Mouse (Mus musculus) hematopoietic stem cell, adult 5-6 weeks (primary cell): ENCODE measurements around the gene Id2. TPM values are rescaled to one million over a fixed set of nuclear protein-coding genes. Genes with fewer than 3 reads are reported as not detected.

ENCODE experiments used
- ATAC-seq, 2 experiments: fragments of 125-278 bp in 1 of 2; replicated peaks in 1 of 2; 2 replicates each; pipeline ENCODE4 v1.8.0; 2016 to 2017; ENCODE audit warnings: inconsistent platforms in 2 of 2, mild to moderate bottlenecking in 2 of 2, moderate number of reproducible peaks in 2 of 2, low read depth in 1 of 2, moderate TSS enrichment in 1 of 2; ENCODE audit not compliant: low FRiP score in 2 of 2, poor library complexity in 2 of 2, severe bottlenecking in 2 of 2, insufficient read depth in 1 of 2, low TSS enrichment in 1 of 2
- total RNA-seq: library from RNA; stranded (forward); fragments of 172-1452, 232-1000 nt; gene quantifications from 2 replicates; pipeline ENCODE4 v1.2.3, GENCODE M21; 2017

The Id2 gene
- total RNA-seq, 1 experiment from 2014 or later = 29.3 TPM

DNA sequence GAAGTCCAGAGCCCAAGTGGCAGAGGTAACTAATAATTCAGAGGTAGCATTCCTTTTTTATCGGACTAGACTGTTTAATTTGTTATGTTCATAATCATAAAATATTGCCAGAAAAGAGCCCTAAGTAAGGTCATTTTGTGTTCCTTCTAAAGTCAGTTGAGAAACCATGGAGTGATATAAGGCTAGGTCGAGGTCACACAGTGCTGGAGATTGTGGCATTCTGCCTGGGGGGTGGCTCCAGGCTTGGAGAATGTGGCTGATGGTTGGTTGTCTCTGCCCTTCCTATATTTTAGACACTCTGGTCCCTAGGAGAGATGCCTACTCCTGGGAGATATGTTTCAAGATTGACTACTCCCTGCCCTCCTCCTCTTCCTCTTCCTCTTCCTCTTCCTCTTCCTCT, 16.4 kb upstream of the Id2 start:
- no peak for ATAC-seq

DNA sequence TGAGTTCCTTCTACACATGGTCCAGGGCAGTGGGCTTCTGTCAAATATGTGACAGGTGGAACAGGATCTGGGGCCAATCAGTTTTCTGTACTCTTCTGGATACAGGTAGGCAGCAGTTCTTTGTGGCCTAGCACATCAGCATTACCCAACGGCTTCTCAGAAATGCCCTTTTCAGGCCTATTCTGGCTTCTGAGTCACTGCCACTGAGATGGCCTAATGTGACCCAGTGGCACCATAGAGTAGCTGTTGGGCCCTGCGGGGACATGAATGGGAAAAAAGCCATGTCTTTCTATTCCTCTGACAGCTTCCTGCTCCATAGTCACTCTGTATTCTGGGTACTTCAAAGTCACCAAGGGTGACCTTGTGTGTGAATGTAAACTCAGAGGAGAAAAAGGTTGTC, 15.9 kb upstream of the Id2 start:
- ATAC-seq = no peak

DNA sequence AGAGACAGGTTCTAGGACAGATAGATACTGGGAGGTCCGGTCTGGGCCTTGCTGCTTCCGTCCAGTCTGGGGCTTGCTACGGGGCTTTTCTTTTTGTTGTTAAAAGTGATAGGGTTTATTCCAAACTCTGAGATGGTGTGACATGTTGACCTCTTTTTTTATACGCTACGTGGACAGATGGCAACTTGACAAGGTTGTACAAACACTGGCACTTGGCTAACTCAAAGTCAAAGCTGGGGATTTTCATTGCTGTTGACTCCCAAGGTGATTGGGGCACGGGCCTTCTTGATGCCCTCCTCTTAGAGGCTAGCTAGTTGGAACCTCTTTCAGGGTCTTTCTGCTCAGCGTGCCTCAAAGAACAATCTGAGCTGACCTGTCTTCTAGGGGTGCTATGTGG, 13.7 kb upstream of the Id2 start:
- no peak for ATAC-seq

DNA sequence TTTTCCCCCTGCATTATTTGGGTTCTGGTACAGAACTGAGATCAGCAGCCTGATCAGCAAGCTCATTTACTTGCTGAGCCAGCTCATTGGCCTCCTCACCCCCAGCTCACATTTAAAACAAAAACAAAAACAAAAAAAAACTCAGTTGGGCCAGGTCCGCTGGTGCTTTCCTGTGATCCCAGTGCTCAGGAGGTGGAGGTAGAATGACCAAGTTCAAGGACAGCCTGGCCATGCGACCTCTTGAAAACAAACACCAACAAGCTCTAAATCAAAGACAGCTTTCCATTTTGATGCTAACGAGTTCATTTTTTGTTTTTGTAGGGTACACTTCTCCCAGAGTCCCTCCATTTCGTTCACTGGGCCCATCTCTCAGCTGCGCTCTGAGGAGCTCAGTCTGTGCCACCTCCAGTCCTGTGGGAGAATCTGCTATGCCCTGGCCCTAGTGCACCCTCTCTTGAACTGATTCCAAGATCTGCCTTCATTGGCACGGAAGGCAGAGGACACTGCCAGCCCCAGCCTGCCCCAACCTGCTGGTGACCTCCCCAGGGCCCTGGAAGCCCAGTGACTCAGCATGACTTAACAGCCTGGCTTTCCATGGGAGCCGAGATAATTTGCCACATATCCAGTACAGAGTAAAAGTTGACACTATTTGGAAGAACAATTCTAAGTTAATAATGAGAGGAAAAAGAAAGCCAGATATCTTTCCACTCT, 13.2 kb upstream of the Id2 start:
- ATAC-seq = peak; percentile 10 to 38; a peak in 1 of 4 replicates

DNA sequence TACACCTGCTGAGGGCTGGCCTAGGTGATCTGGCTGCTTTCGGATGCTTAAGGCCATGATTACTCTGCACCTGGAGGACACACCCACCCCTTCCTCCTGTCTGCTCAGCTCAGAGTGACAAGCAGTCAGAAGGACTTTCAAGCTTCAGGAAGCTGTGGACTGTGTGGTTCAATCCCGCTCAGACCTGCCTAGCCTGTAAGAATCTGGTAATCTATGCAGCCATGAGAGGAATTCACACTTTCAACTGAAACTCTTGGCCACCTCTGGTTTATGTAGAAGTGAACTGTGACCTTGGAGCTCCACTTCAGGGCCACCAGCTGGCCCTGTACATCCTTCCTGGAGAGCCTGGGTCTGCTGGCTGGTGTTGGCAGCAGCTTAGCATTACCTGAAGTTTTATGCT, 11.9 kb upstream of the Id2 start:
- peak; percentile 25 to 47; a peak in 1 of 4 replicates for ATAC-seq

DNA sequence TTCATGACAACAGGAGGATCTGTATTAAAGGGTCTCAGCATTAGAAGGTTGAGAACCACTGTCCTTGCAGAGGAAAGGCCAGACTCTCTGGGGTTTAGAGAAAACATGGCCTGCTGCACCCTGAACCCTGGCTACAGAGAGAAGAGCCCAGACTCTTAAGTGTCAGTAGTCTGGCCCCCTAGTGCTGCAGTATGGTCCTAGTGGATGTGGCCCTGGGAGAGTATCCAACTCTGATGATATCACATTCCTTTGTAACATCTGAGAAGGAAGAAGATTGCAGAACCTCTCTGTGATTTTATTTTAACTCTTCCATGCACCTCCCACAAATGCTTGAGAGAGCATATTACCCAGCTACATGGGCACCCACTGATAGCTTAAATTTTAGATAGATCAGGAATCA, 7.6 kb upstream of the Id2 start:
- no peak for ATAC-seq

DNA sequence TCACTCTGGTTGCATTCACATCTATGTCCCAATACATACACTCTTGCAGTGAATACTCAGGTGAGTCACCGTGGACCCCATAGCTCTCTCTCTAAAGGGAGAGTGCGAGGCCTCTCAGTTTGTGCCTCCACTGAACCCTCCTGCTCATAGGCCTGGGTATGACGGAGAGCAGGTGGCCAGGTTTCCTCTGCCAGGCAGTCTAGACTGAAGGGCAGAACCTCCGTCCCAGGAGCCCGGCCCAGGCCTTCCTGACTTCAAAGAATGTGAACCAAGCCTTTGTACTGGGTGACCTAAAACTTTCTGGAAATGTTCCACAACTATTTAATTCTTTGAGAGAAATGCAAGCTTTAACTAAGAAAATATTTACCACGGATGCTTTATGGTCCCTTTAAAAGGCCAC, 7.0 kb upstream of the Id2 start:
- no peak for ATAC-seq

DNA sequence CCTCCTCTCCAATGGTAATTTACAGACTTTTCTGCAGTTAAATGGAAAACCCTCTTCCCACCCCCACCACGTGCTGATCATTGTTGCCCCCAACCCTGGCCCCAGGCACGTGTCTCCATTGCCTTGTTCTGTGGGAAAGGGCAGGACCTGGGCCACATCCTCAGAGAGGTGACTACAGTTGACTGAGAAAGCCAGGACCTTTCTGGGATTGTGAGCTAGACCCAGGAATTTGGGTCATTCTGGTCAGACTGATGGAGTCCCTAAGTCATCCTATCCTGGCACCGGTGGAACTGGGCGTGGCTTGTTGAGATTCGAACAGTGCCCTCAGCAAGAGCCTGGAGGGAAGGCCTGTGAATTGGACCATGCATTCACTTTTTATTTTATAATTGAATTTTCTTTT, 4.4 kb upstream of the Id2 start:
- no peak for ATAC-seq

DNA sequence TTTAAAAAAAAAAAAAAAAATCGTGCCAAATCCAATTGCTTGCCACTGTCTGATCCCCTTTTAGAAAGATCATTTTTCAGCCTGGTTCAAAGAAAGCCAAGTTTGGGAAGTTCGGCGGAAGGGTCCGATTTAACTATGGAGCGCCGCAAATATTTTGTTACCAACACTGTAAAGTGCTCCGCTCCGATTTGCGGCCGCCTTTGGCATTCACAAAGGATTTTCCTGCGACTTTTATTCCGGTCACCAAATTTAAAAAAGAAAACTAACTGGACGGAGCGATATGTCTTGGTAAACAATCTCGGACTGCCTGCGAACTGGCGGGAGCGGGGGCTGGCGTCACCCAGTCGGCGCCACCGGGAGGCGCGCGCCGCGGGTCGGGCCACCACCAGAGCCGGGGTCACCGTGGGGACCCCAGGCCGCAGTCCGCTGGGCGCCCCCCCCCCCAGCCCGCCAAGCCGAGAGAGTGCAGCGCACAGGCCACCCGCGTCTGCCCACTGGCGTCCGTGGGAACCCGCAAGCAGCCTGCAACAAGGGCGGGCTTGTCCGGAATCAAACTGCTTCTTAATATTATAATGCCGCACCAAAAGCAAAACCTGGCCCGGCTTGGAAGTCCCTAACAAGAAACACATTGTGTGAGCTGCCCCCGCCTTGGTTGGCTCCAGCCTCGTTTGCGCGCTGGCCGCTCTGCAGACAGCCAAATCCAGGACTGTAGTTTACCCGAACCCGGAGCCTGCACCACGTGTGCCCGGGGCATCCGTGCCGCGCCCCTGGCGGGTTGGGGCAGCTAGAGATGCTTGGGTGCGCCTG, 3.7 kb upstream of the Id2 start:
- ATAC-seq = no peak

DNA sequence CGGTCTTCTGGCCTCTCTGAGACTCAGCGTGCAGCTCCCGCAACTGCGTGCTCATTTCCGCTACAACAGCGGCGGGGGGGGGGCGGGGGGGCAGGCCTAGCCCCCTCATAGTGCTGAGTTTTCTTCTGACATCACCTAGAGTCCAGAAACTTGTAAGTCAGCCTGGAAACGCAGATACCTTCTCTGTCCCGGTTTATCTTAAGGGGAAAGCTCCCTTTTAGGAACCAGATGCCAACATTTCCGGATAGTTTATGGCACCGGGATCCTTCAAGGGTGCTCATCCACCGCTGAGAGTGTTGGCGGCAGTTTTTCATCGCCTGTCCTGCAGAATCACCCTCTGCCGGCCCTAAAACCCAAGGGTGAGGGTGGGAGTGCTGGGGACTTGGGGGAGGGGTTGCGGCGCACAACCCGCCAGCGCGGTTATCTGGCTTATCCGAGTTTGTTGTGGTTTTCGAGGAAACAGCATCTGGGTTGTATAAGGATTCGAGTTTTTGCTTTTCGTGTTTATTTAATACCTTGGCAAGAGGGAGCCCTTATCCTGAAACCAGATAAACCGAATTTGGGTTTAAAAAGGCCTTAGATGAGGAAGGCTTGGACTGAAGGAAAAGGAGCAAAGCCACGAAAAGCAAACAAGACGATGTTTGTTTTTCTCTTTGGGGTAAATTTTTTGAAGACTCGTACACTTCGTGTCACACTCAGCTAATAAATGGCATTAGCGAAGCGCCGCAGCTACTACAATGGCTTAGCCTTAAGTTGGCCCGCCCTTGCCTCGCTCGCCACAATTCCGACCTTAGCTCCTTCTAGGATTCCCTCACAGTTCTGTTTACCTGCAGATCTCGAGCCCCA, 2.8 kb upstream of the Id2 start:
- no peak for ATAC-seq

DNA sequence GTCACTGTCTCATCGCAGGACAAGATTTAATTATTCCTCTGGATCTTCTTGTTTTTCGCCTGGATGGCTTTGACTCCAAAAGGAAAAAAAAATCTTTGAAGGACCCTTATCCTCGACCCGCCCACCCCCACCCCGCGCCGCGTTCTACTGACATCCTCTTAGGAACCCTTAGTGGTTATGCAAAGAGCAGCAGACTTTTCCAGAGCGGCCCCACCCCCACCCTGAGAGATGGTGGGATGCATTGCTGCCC, 2.3 kb upstream of the Id2 start:
- ATAC-seq = no peak

DNA sequence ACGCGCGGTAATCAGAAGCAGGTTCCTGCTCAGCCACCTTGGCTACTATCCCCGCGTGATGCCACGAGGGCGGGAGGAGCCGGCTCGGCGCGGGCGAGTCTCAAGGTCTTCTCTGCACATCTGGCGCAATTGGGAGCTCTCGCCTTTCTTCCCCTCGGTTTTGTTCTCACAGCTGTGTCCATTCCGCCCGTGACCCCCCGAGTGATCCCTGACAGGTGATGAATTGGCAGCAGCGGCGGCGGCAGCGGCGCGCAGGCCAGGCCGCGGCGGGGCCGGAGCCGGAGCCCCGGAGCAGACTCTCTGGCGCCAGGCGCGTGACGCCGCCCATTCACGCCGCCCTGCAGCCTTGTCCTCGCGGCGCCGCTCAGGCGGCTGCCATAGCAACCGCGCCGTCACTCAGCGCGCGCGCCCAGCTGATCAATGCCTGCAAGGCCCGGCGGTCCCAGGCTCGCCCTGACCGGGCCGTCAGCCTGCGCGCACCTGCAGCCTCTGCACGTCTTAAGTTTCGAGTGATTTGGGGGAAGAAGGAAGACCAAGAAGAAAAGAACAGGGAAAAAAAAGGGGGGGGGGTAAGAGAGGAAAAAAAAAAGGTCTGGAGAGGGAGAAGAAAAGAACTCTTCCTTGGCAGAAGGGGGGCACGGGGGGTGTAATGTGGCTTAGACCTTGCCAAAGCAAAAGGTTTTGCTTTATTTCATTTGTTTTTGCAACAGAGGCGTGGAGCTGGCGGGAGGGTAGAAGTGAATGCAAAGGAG, 1.8 kb upstream of the Id2 start:
- peak in 1 of 2 experiments; percentile 37; a peak in 2 of 4 replicates for ATAC-seq

DNA sequence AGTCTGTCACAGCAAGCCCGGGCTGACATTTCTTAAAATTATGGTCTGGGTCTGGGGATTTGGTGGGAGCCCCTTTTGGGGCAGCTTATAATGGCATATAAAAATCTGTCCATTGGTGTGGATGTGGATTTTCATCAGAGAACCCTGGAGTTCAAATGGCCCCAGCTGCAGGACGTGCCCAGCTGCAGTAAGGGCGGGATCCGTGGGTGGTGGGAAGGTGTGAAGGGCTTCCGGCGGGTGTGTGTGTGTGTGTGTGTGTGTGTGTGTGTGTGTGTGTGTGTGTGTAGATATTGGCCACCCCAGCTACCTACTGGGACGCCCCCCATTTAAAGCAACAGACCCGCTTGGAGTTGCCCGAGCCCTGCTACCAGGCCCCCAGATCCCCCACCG, 1.2 kb upstream of the Id2 start:
- no peak for ATAC-seq

DNA sequence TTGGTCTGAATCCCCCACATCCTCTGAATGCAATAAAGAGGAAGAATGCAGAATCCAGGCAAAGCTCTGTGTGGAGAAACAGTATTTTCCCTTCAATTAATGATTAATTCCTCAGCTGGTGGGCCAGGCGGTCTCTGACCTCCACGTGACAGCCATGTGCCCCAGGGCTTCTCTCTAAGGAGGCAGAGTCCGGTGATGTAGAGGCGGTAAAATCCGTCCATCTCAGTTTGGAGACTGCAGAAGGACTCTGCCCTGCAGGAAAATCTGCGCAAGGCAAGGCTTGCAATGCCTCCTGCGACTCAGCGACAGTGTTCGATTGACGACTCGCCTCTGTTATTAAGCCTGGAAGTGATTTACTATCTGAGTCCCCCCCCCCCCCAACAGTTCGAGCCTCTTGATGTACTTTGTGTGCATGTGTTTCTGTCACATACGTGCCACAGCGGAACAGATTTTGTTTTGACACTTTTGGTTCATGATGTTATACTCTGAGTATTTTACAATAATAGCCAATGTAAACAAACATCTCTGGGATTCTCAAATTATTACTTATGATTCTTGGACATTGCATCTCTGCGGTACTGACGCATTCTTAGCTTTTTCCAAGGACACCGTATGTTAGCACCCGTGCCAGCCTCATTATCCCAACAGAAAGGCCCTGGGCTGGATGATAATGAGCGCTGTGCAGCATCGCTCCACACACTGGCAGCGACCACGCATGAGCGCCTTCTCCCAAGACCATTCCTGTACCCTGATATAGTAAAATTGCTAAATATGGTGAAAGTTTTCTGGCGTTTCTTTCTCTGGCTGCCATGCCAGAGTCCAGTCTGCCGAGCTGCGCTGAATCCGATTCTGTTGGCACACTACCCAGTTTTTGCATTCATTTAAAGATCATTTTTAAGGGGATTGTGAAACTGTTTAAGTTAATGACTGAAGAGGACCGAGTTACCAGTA, 545 bp upstream of the Id2 start:
- ATAC-seq = no peak

DNA sequence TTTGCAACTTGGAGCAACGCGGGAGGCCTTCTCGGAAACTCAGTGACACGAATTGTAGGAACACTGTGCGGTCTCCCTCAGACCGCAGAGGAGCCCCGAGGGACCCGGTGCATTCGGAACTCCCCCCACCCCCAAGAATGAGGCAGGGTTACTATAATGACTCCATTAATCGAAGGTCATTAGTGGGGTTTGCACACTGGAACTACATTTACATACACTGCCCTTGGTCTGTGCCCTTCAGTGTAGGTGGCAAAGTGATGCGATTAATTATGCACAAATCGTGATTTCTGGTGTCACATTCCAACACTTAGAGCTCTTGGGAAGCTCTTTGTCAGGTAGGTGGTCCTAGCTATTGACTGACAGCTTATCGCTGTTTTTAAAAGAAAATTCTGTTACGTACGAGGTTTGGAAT, 294 bp downstream of the Id2 start:
- no peak for ATAC-seq

DNA sequence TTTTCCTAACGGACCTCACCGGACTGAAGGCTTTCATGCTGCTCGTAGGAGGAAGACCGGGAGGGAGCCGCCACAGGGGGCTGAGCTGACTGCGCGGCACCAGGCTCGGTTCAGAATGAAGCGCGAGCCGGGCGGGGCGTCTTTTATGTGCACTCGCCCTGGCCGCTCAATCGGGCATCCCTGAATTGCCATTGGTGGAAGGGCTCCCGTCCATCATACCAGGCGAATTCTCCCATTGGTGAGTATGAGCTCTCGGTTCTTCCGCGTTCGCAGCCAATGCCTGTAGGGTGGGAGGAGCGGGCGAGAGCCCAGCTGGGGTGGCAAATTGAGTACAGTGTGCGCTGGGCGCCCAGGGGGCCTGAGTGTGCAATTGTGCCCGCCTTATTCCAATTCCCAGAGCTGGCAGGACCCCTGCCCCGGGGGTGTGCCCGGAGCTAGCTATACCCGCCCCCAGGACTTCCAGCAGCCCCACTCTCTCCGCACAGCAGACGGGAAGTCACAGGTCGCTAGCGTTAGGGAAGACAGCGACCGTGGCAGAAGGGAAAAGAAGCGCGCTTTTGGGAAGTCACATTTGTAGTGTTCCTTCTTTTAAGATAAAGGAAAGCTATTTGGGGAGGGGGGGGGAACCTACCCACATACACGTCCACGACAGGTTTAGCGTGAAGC, 833 bp downstream of the Id2 start:
- ATAC-seq = peak; percentile 86 to 90
